Mouse (Mus musculus): ENCODE data around the gene Gm45837.

The Gm45837 gene

DNA sequence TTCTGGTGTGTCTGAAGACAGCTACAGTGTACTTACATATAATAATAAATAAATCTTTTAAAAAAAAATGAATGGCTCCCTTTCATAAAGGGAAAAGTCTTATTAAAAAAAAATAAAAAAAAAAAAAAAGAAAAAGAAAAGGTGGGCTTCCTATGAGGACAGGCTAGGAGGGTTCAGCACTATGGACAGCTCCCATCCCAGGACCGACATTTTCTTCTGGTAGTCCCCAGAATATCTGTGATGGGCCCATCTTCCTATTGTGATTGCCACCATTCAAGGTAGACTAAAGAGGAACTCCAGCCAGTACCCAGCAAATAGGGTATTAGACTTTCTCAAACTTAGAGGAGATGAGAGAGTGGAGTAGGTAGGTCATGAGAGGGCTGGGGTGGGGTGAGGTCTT, 27.2 kb downstream of the Gm45837 start:
- DNase-seq (ENCODE audit: low spot score in 2 of 2) = no peak

DNA sequence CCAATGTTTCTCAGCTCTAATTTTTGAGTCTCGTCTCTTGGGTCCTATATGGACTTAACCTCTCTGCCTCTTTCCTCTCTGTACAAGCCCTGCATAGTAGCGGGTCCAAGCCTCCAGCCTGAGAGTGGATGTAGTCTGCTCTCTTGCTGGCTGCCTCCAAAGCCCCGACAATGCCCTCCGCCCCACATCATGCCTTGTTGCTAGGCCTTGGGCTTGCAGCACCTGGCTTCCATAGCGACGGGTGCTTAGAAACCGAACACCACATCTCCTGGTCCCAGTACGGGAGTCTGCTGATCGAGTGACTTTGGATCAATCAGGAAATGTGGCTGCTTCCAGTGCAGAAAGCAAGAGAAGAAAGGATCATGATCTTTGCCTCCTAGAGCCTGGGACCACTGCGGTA, 32.4 kb downstream of the Gm45837 start:
- no peak for DNase-seq (ENCODE audit: low spot score in 2 of 2)

DNA sequence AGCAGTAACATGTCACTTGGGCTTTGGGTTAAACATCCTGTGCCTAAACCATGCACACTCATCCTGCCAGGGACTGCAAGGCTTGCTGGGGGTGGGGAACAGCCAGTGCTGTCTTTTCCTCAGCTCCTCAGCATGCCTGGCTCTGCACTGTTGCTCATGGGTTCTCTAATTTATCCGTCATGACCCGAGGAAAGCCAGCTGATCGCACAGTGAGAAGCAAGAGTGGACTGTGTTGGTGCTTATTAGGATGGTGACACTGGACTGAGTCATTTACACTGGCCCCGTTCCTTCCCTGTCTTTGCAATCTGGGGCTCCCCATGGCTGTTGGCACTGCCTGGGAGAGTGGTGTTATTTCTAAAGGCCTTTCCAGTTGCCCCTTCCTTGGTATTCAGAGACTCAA, 33.5 kb downstream of the Gm45837 start:
- DNase-seq (ENCODE audit: low spot score in 2 of 2) = no peak

DNA sequence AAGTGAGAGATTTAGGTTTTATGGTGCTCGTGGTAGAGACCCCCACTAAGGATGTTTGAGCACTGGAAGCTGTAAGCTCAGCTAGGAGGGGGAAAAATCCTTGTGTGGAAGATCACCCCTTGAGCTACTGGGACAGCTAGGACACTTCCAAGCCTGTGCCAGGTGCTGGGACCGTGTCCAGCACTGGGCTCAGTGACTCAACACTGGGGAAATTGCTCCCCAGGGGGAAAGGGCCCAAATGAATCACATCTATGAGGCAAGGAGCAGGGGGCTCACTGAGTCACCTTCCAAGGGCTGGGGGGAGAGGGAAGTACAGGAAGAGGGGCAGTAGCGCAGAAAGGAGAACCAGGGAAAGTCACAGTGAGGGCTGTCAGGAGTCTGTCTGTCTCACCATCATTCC, 39.2 kb downstream of the Gm45837 start:
- DNase-seq (ENCODE audit: low spot score in 2 of 2) = no peak

DNA sequence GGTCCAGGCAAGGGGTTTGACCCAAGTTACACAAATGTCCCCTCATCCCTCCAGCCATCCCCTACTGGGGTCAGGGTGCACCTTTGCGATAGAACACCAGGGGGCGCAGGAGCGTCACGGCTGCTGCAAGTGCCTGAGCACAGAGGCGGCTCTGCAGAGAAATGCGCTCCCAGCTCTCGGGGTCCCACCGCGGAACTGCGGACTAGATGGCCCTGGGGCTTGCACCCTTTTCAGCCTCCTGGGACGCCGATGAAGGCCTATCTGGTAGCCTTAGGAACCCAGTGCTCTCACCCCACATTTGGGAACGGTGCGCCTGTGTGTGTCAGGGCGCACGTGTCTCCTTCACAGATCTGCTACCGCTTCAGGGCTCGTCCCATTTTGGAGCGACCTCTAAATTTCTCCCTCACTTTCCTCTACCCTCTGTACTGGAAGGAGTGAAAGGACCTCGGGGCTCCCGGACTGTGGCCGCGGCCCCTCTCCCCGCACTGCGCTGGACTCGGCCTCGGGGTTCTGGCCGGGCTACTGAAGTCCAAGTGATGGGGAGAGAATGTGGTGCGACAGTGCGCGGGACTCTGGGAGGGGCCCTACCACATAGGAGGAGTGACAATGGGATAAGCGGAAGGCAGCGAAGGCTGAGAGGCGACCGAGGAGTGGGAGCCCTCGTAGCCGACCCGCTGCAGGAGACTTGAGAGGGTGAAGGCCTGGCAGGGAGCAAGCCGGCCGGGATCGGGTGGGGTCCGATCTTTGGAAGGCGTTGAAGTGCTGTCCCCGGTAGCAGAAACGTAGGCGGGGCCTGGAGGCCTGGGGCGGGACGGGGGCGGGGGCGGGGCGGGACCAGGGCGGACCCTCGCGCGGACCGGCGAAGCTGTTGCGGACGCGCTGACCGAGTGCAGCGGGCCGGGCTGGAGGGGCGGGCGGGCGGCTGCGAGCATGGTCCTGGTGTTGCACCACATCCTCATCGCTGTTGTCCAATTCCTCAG, 40.0 kb downstream of the Gm45837 start:
- DNase-seq (ENCODE audit: low spot score in 2 of 2) = peak; percentile 79 to 80

DNA sequence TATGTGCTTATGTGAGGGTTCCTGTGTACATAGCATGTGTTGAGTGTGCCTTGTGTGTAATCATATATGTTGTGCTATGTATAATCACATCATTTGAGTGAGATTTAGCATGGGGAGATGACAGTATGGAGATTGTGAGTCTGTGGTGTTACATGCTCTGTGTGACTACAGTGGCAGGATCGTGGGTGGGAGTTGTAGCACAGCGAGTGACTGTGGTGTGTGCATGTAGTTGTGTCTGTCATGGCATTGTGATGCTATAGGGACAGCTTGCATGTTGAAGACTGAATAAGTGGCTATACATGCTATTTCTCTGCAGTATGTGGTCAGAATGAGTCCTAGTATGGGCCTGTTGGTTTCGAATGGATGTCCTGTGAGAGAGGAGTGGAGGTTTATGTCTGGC, 42.0 kb downstream of the Gm45837 start:
- no peak for DNase-seq (ENCODE audit: low spot score in 2 of 2)

DNA sequence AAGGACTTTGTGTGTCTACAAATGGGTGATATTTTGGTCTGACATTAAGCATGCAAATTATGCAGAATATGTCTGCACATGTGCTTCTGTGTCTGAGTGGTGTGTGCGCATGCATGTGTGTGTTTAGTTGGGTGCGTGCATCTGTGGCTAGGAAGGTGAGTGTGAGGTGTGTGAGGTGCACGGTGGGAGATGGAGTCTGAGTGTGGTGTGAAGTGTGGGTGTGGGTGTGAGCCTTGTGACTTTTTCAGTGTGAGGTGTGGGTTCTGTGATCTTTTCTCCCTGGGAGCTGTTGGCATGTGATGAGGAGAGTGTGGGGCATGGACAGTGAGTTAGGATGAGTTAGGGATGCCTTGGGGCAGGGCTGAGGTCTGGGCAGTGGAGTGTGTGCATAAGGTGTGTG, 42.6 kb downstream of the Gm45837 start:
- no peak for DNase-seq (ENCODE audit: low spot score in 2 of 2)

DNA sequence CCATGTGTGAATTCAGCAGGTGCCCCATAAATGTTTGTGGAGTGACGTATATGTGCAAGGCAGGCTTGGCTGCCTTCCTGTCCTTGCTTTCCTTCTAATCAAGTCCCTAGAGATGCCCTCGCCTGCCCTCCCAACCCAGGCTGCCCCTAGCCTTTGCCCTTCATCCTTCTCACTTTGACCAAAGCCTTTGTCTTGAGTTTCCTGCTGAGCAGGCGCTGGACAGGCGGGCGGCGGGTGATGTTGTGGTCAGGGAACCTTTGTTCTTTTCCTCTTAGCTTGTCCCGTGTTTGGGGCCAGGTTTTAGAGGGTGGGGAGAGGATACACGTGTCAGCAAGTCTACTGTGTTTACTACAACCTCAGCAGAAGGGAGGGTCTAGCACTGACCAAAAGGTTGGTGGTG, 43.0 kb downstream of the Gm45837 start:
- no peak for DNase-seq (ENCODE audit: low spot score in 2 of 2)

DNA sequence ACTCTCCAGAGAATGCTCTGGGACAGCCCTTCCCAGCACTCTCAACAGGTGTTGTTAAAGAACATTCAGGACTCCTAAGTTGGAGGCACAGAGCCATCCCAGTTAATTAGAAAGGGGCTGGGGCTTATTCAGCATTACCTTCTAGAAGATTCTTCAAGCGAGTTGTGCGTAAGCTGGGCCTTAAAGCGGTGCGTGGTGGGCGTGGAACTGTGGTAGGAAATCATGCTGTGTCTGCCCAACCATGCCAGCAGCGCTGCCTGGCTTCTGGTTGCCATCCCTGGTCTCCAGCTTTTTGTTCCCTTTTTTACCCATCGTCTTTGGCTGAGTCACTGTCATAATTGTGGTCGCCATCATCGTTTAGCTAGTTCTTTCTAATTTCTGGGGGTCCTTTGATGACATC, 43.8 kb downstream of the Gm45837 start:
- DNase-seq (ENCODE audit: low spot score in 2 of 2) = no peak

DNA sequence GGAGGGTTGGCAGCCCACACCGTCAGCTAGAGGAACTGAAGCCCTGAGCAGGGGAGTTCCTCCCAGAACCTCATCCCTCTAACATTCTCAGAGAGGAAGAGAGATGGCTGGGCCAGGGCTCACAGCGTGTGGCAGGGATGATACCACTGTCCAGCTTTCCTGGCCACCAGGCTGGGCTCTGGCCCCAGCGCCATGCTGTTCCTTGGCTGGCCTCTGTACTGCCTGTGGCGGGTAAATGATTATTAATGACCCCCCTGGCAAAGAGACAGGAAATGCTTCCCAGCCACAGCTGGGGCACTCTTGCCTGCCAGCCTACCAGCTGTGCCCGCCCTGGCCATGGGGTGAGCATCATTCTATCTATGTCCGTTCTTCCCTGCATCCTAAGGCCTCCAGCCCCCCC, 44.5 kb downstream of the Gm45837 start:
- no peak for DNase-seq (ENCODE audit: low spot score in 2 of 2)

DNA sequence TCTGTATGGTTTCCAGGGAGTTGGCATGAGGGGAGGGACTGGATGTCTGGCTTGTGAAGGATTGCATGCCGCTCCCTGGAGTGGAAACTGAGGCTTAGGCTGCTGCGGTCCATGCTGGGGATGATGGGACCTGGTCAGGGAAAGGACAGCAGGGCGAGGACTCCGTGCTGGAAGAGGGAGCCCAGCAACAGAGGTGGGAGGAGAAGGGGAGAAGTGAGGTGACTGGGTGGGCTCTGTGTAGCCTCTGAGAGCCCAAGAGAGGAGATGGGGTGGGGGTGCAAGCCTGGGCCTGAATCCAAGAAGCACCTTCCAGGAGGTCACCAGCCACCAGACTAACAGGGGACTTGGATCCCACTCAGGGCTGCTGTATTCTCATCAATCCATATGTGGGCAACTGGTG, 45.6 kb downstream of the Gm45837 start:
- DNase-seq (ENCODE audit: low spot score in 2 of 2) = no peak

DNA sequence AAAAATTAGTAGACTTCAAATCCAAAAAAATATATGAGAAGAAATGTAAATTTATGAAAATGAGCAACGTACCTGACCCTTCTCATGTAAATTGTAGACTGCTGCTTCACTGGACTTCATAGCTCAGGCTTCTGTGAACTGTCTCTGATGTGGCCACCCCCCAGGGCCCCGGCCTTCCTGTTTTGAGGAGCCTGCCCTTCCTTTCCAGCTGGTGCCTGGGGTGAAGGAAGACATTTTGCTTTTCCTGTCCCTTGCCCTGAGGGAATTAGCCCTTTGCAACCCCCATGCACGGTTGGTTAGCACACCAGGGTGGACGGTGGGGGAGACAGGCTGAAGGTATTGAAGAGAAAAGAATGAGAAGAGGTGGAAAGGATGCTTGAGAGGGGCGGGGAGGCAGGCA, 46.1 kb downstream of the Gm45837 start:
- DNase-seq (ENCODE audit: low spot score in 2 of 2) = no peak

DNA sequence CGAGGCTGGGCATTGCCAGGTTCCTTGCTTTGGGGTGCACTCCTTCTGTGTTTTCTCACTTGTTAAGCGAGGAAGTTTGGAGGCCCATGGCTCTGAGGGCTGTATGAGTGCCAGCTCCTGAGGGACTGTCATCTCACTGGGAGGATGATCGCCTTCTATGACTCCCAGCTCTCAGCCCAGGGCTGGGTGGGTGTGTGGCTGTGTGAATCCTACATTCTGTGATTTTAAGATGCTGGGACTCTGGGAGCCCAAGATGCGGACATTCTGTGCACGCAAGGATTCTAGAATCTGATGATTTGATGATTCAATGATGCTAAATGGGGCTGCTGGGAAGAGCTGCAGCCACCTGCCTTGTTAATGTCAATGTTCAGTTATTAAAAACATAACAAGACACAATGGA, 46.6 kb downstream of the Gm45837 start:
- DNase-seq (ENCODE audit: low spot score in 2 of 2) = peak; percentile 75 to 79

DNA sequence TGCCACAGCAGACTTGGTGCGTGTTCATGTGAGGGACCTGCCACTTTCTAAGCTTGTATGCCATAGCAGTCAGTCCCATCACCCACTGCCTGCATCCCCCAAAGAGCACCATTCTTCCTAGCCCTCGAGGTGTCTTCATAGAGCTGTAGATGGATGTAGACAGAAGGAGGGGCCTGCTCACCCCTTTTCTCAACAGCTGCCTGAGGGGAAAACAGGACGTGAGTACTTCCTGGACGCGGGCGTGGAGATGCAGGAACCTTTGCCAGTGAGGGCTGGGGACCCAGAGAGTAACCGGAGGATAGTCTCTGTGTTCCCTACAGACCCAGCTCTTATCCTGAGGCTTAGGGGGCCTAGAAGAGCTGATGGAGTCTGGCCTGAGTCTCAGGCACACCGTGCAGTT, 47.1 kb downstream of the Gm45837 start:
- no peak for DNase-seq (ENCODE audit: low spot score in 2 of 2)

DNA sequence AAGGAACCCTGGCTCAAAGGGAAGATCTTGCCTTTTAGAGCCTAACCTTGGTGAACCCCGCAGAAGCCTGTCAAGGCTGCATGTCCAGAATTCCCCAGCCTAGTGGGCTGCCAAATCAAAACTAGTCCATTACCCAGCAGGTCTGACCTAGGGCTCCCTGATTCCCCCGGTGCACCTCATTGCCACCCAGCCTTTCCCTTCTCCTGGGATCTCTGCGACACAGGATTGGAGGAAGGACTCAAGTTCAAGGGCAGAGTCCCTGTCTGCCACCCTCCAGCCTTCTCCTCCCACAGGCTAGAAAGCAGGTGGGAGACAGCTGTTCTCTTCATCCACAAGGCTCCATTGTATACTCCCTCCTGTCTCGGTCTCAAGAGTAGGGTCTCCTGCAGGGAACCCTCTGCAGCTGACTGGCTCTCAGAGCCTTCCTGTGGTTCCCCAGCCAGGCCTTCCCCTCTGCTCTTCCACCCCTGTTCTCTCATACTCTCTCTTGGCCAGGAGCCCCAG, 47.6 kb downstream of the Gm45837 start:
- no peak for DNase-seq (ENCODE audit: low spot score in 2 of 2)

DNA sequence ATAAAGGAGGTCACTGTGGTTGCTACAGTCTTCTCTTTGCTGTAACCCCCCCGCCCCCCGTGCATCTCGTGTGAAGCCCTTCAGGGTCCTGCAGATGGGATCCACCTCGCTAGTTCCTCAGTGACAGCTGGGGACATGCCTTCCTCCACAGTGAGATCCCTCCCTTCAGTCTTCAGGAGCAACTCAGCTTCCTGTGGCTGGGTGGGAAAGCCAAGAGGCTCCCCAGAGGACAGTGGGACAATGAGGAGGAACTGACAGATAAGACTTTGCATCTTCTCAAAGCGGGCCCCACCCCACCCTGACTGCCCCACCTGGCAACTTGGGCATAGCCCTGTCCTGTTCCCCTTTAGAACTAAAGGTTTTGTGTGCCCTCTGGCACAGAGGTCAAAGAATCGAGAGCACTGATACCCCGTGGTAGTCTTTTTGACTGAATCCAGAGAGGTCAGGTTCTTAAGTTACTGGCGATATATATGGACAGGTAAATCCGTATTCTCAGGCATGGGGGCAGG, 48.7 kb downstream of the Gm45837 start:
- no peak for DNase-seq (ENCODE audit: low spot score in 2 of 2)

DNA sequence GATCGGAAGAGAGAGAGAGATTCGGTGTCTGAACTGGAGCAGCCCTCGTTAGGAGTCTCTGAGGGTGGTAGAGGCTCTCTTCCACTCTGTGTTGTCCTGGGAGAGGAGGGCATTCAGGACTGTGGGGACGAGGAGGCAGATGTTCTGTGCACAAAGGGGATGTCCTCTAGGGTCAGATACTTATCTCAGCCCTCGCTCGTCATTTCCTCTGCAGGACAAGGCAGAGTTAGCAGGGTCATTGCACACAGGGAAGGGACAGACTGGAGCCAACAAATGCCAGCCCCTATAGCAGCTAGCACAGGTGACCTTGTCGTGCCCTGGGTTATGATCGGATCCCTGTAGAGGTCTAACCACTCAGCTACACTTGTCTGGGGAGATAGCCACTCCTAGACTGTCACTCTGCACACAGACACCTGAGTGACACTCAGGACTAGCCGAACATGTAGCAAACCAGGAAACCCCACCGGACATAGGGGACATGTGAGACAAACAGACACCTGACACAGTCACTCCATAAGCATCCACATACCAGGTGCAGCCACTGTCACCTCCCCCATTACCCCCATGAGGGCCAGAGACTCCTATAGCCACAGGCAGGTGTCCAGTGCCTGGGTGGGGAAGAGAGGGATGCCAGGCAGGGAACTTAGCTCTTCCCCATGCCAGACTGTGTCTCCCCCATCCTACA, 49.4 kb downstream of the Gm45837 start:
- DNase-seq (ENCODE audit: low spot score in 2 of 2) = no peak

DNA sequence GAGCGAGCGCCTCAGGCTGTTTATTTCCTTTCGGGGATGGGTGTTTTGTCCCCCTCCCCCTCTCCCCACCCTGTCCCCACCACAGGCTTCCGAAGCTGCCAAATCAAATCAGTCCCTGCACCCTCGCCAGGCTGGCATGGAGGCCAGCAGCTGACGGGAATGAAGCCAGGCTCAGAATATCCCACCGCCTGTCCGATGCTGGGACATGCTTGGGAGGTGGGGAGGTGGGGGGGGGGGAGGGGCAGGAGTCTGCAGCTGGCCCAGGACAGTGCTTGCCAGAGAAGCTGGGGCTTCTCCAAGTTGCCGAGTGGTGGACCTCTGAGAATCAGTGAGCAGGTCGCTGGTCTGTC, 49.9 kb downstream of the Gm45837 start:
- no peak for DNase-seq (ENCODE audit: low spot score in 2 of 2)

DNA sequence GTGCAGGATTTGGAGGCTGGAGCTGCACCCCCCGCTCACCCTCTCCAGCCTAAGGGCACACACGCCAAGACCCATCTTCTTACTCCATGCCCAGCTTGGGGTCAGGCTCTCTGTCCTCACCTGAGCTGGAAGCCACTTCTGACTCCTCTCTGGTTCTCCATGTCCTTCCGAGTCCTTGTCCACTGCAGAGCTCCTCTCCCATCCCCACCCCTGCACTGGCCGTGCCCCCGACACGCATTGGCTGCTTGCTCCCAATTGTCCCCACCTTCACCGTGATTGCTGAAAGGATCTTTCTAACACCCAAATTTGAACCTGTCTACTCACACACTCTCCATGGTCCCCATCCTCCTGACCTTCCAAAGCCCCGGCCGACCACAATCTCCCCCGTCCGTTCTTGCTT, 50.9 kb downstream of the Gm45837 start:
- DNase-seq (ENCODE audit: low spot score in 2 of 2) = no peak

DNA sequence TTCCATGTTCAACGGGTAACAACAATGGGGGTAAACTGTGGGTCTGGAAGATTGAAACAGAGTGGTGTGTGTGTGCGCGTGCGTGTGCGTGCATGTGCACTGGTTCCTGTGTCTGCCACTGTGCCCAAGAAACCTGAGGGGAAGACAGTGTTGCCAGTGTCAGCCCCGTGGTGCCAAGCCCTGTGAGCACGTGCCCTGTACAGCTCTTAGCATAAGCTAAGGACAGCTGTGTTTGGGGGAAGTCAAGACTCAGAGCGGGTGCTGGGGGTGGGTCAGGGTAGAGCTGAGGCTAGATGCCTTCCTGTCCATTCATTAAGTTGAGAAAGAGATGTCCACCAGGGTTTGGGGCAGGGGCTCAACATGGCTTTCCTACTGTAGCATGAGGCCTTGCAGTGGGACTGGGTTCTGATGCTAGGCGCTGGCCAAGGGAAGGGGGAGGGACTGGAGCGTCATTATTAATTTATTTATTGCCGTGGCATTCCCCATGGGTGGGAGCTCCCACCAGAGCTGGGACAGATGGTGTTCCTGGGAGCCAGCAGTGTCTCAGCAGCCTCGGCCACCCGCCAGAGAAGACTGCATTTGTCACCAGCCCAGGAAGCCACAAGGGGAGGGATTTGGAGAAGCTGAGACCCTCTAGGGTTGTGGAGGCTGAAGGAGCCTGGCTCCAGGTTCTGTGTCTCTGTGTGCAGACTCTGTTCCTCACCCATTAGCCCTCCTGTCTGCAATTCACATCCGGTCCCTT, 51.8 kb downstream of the Gm45837 start:
- no peak for DNase-seq (ENCODE audit: low spot score in 2 of 2)

DNA sequence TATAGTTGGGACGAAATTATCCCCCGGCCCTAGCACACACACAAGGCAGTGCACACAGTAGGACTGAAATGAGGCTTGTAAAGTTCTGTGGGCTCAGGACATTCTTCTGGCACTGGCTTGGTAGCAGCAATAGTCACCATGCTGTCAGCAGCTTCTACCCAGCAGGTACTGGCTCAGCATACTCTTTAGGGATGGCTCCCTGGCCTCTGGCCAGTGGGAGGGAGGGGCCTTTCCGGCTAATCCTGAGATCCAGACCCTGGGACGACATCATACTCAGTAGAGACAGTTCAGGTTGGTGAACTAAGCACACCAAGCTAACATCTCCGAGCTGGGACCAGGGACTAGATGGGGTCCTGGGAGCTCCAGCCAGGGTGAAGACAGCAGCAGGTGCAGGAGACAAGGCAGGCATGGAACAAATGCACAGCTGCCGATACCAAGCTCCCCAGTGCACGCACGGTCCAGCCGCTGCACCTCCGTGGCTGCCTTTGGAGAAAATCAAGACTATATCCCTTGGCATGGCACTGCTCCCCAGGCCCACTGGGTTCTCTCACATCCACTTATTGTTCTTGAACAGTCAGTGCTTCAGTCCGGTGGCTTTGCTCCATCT, 53.1 kb downstream of the Gm45837 start:
- no peak for DNase-seq (ENCODE audit: low spot score in 2 of 2)

DNA sequence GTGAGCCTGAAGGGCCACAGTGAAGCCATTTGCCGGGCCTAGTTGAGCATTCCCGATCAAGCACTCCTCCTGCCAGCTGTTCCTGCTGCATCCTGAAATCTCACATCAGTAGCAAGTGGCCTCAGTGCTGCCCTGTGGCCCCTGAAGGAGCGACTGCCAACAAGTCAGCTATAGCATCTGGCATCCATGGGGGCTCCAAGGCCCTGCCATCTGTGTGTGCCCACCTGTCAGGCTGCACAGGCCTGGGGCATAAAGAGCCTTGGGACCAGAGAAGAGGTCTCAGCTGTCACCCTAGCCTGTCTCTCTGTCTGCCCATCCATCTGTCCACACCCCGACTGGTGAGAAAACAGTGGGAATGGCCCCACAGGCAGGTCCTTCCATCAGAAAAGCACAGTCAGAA, 54.2 kb downstream of the Gm45837 start:
- no peak for DNase-seq (ENCODE audit: low spot score in 2 of 2)
